Comparison of ENCODE assay signal across 25 mouse cellular contexts in the genomic region with DNA sequence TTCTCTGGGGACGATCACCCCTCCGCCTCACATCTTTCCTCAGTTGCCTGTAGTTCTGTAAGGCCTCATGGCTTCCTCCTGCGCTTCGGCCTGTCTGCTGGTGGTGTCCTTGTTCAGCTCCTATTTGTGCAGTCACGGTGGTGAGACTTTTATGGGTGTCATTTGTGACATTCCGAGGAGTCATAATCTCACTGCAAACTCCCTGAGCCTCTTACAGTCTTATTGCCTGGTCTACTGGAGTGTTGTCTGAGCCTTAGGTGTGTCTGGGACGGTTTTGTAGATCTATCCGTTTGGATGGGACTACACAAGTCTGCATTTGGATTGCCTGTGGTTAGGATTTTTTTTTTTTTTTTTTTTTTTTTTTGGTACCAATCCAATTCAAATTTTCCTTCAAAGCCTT. TPM values are rescaled to one million over a fixed set of nuclear protein-coding genes. Genes with fewer than 3 reads are reported as not detected.
DNase-seq lines count a peak whose midpoint lies in the region; ATAC-seq and TF ChIP-seq lines count a peak whose summit lies in the region.
"Had no signal": no experiment of that assay in that cellular context is flagged by ENCODE, and none has a peak within 500 bp of the region (broad histone marks: within the 10 kb centered on the region; RNA-seq: fewer than 3 reads in every experiment).

No protein-coding gene starts in this region.

- no peak for TF ChIP-seq CTCF in bone marrow macrophage, adult 2 months (IDR thresholded peaks at IDR 0.05; ENCODE audit: low read depth, low read length)
- no peak for TF ChIP-seq CTCF in olfactory bulb, adult 2 months (IDR thresholded peaks at IDR 0.05; ENCODE audit: insufficient read depth, low read depth, low read length)

- H3K4me1 ChIP-seq in midbrain, embryonic 11.5 days (ENCODE audit: control insufficient read depth, insufficient read depth, low read length) = no peaks in the 10 kb centered on the region
- no peaks in the 10 kb centered on the region for H3K4me1 ChIP-seq in midbrain, embryonic 16.5 days (ENCODE audit: control insufficient read depth, insufficient read depth, low read length)
- H3K4me1 ChIP-seq in bone marrow macrophage, adult 2 months (ENCODE audit: control insufficient read depth, insufficient read depth, low read length) = peaks cover 38% of the 10 kb centered on the region
- peaks cover 3% of the 10 kb centered on the region for H3K4me1 ChIP-seq in olfactory bulb, adult 2 months (ENCODE audit: control insufficient read depth, insufficient read depth, low read length)
- 0 out of 2 replicates have a peak, but pooled peaks cover 1% of the 10 kb centered on the region for H3K4me1 ChIP-seq in liver, embryonic 12.5 days
- H3K4me1 ChIP-seq: embryonic facial prominence, embryonic 10.5 days; embryonic facial prominence, embryonic 12.5 days; forebrain, embryonic 13.5 days; forebrain, embryonic 15.5 days had no signal

- H3K79me2 ChIP-seq in macrophage (ENCODE audit: inconsistent target) = peaks cover 53% of the 10 kb centered on the region; the same call in 1 of the 2 replicates

- no peak overlapping the region for H3K4me2 ChIP-seq in midbrain, embryonic 11.5 days
- H3K4me2 ChIP-seq in midbrain, embryonic 16.5 days (ENCODE audit: low read length) = no peak overlapping the region
- no peak overlapping the region for H3K4me2 ChIP-seq in liver, embryonic 12.5 days
- H3K4me2 ChIP-seq: embryonic facial prominence, embryonic 12.5 days; forebrain, embryonic 13.5 days; forebrain, embryonic 15.5 days had no signal

- no peak overlapping the region for H3K9ac ChIP-seq in midbrain, embryonic 11.5 days (ENCODE audit: low read length)
- no peak overlapping the region for H3K9ac ChIP-seq in midbrain, embryonic 16.5 days (ENCODE audit: low read depth, low read length)
- no peak overlapping the region for H3K9ac ChIP-seq in liver, embryonic 12.5 days
- H3K9ac ChIP-seq: embryonic facial prominence, embryonic 12.5 days; forebrain, embryonic 13.5 days; forebrain, embryonic 15.5 days; forebrain, postnatal 0 days had no signal

- no peaks in the 10 kb centered on the region for H3K9me3 ChIP-seq in midbrain, embryonic 11.5 days (ENCODE audit: control insufficient read depth, low read length)
- H3K9me3 ChIP-seq in midbrain, embryonic 16.5 days (replicated peaks; ENCODE audit: control insufficient read depth, low read length, poor library complexity, severe bottlenecking) = no peaks in the 10 kb centered on the region
- H3K9me3 ChIP-seq in liver, embryonic 12.5 days (replicated peaks) = no peaks in the 10 kb centered on the region
- H3K9me3 ChIP-seq: embryonic facial prominence, embryonic 10.5 days; embryonic facial prominence, embryonic 12.5 days; forebrain, embryonic 13.5 days; forebrain, embryonic 15.5 days; G1E had no signal

- 89% methylated on average over 8 of the region's 8 CpGs for WGBS in midbrain, embryonic 11.5 days
- 95% methylated on average over 8 of the region's 8 CpGs for WGBS in midbrain, embryonic 16.5 days
- WGBS in macrophage (ENCODE audit: missing documents) = 98% methylated on average over 8 of the region's 8 CpGs
- WGBS in olfactory bulb, adult 2 months = 91% methylated on average over 8 of the region's 8 CpGs
- 78% methylated on average over 8 of the region's 8 CpGs for whole genome bisulfite sequencing in liver, embryonic 12.5 days (ENCODE audit: insufficient replicate concordance)

- no peaks in the 10 kb centered on the region for H3K27me3 ChIP-seq in midbrain, embryonic 11.5 days (ENCODE audit: control insufficient read depth, insufficient read depth, low read length)
- no peaks in the 10 kb centered on the region for H3K27me3 ChIP-seq in midbrain, embryonic 16.5 days (ENCODE audit: control insufficient read depth, insufficient read depth, low read depth, low read length)
- no peaks in the 10 kb centered on the region for H3K27me3 ChIP-seq in liver, embryonic 12.5 days (replicated peaks)
- H3K27me3 ChIP-seq: embryonic facial prominence, embryonic 12.5 days; forebrain, embryonic 13.5 days; forebrain, embryonic 15.5 days; Patski had no signal

- H3K27ac ChIP-seq in midbrain, embryonic 11.5 days (ENCODE audit: low read depth, low read length) = no peak overlapping the region
- no peak overlapping the region for H3K27ac ChIP-seq in midbrain, embryonic 16.5 days (ENCODE audit: low read length)
- peak overlapping the region; percentile 88 for H3K27ac ChIP-seq in bone marrow macrophage, adult 2 months (ENCODE audit: insufficient read depth, low read depth, low read length)
- peak overlapping the region; percentile 66 for H3K27ac ChIP-seq in macrophage
- 0 out of 2 replicates have a peak overlapping the region, but pooled peaks have one; percentile 3 for H3K27ac ChIP-seq in olfactory bulb, adult 2 months (ENCODE audit: insufficient read depth, low read depth, low read length)
- H3K27ac ChIP-seq in liver, embryonic 12.5 days = no peak overlapping the region
- H3K27ac ChIP-seq: embryonic facial prominence, embryonic 10.5 days; embryonic facial prominence, embryonic 12.5 days; forebrain, embryonic 13.5 days; forebrain, embryonic 15.5 days had no signal

- ATAC-seq in midbrain, embryonic 11.5 days (ENCODE audit: low FRiP score) = no peak
- ATAC-seq in midbrain, embryonic 16.5 days = no peak
- ATAC-seq in liver, embryonic 12.5 days = no peak
- ATAC-seq: activated CD4-positive, CD25-positive, alpha-beta regulatory T cell, adult 4 months; forebrain, embryonic 13.5 days; forebrain, embryonic 15.5 days; forebrain, postnatal 0 days had no signal

- peak; percentile 35 for DNase-seq in midbrain, embryonic 11.5 days (ENCODE audit: low spot score, missing footprints)
- DNase-seq in right cerebral cortex, postnatal 10 days (ENCODE audit: low spot score in 2 of 2) = no peak
- no peak for DNase-seq in lung, postnatal 4 days
- DNase-seq: adrenal gland, adult 8-10 months; adrenal gland, postnatal 14 days; adrenal gland, postnatal 36 days; cerebellum, adult 11 months; cerebellum, adult 2 months; cerebellum, adult 9-10 months; cerebellum, postnatal 10 days; cerebellum, postnatal 25 days; forebrain, postnatal 0 days had no signal

- TF ChIP-seq POLR2A in bone marrow macrophage, adult 2 months (IDR thresholded peaks at IDR 0.05; ENCODE audit: borderline replicate concordance, low read depth, low read length) = no peak
- no peak for TF ChIP-seq POLR2A in olfactory bulb, adult 2 months (IDR thresholded peaks at IDR 0.05; ENCODE audit: insufficient read depth, low read depth, low read length)

- no peaks in the 10 kb centered on the region for H3K36me3 ChIP-seq in midbrain, embryonic 11.5 days (ENCODE audit: control insufficient read depth, insufficient read depth, low read length)
- peaks cover 6% of the 10 kb centered on the region; the same call in 1 of the 2 replicates for H3K36me3 ChIP-seq in midbrain, embryonic 16.5 days (ENCODE audit: control insufficient read depth, insufficient read depth, low read length)
- peaks cover 26% of the 10 kb centered on the region for H3K36me3 ChIP-seq in macrophage (ENCODE audit: inconsistent target)
- 0 out of 2 replicates have a peak, but pooled peaks cover 4% of the 10 kb centered on the region for H3K36me3 ChIP-seq in liver, embryonic 12.5 days

- H3K4me3 ChIP-seq in midbrain, embryonic 11.5 days (ENCODE audit: low read depth, low read length) = no peak overlapping the region
- no peak overlapping the region for H3K4me3 ChIP-seq in midbrain, embryonic 16.5 days (ENCODE audit: low read depth, low read length)
- no peak overlapping the region for H3K4me3 ChIP-seq in bone marrow macrophage, adult 2 months (ENCODE audit: insufficient read depth, low read length)
- H3K4me3 ChIP-seq in macrophage (ENCODE audit: inconsistent target) = no peak overlapping the region
- no peak overlapping the region for H3K4me3 ChIP-seq in olfactory bulb, adult 2 months (ENCODE audit: insufficient read depth, low read depth, low read length)
- no peak overlapping the region for H3K4me3 ChIP-seq in liver, embryonic 12.5 days
- H3K4me3 ChIP-seq: embryonic facial prominence, embryonic 10.5 days; embryonic facial prominence, embryonic 12.5 days; forebrain, embryonic 13.5 days; forebrain, embryonic 15.5 days had no signal

RNA-seq across cellular contexts. Expression of a gene that starts 8.9 kb away (rescaled TPM):
- 14.3 and 14.7 TPM in 2 replicates for polyA plus RNA-seq in midbrain, embryonic 11.5 days (2014; fragmentation: Nextera tagmentation; extraction: Ambion mirVana)
- polyA plus RNA-seq in midbrain, embryonic 16.5 days (2015; fragmentation: Nextera tagmentation; extraction: Ambion mirVana) = 12.6 and 12.7 TPM in 2 replicates
- 87.4 and 99.3 TPM in 2 replicates for polyA plus RNA-seq in bone marrow macrophage, adult 2 months (2012; ENCODE audit: insufficient read depth, insufficient read length, missing spikeins)
- 100 to 1,000 TPM in 22 of 26 experiments, 10 to 100 TPM in 4; 19.2 to 310 (median 194) TPM for total RNA-seq in macrophage (2018; cell fraction: chromatin; rRNA removed)
- total RNA-seq in macrophage (2018; cell fraction: cytosol; rRNA removed) = 100 to 1,000 TPM in 10 of 26 experiments, 10 to 100 TPM in 16; 26.4 to 197 (median 74.6) TPM
- 100 to 1,000 TPM in 21 of 26 experiments, 10 to 100 TPM in 5; 37.1 to 352 (median 156) TPM for total RNA-seq in macrophage (2018; cell fraction: nucleus; rRNA removed)
- polyA plus RNA-seq in macrophage (2018) = 80.9 to 133 TPM (median 112 TPM) in 3 replicates
- not detected in 2 replicates for polyA plus RNA-seq in olfactory bulb, adult 2 months (2012; ENCODE audit: insufficient read depth, insufficient read length, low replicate concordance, missing spikeins)
- 3.2 and 3.4 TPM in 2 replicates for polyA plus RNA-seq in liver, embryonic 12.5 days (2016; fragmentation: Nextera tagmentation; extraction: Ambion mirVana)

RNA-seq across cellular contexts. Expression of a gene that starts 18.1 kb away (rescaled TPM):
- polyA plus RNA-seq in midbrain, embryonic 11.5 days (2014; fragmentation: Nextera tagmentation; extraction: Ambion mirVana) = 0.57 and 0.82 TPM in 2 replicates
- 0.22 and 0.31 TPM in 2 replicates for polyA plus RNA-seq in midbrain, embryonic 16.5 days (2015; fragmentation: Nextera tagmentation; extraction: Ambion mirVana)
- polyA plus RNA-seq in bone marrow macrophage, adult 2 months (2012; ENCODE audit: insufficient read depth, insufficient read length, missing spikeins) = 120 and 122 TPM in 2 replicates
- total RNA-seq in macrophage (2018; cell fraction: chromatin; rRNA removed) = 100 to 1,000 TPM in 12 of 26 experiments, 10 to 100 TPM in 11, 1 to 10 TPM in 3; 4.4 to 225 (median 96.2) TPM
- 100 to 1,000 TPM in 25 of 26 experiments, 10 to 100 TPM in 1; 98.6 to 277 (median 172) TPM for total RNA-seq in macrophage (2018; cell fraction: cytosol; rRNA removed)
- total RNA-seq in macrophage (2018; cell fraction: nucleus; rRNA removed) = 100 to 1,000 TPM in 23 of 26 experiments, 10 to 100 TPM in 3; 18.3 to 575 (median 202) TPM
- polyA plus RNA-seq in macrophage (2018) = 99.7 to 173 TPM (median 110 TPM) in 3 replicates
- polyA plus RNA-seq in olfactory bulb, adult 2 months (2012; ENCODE audit: insufficient read depth, insufficient read length, low replicate concordance, missing spikeins) = not detected in 2 replicates
- polyA plus RNA-seq in liver, embryonic 12.5 days (2016; fragmentation: Nextera tagmentation; extraction: Ambion mirVana) = 1.7 and 2.2 TPM in 2 replicates
- polyA plus RNA-seq: C2C12, Patski had no signal

Comparison
In these comparisons a context has a peak if more than half of its experiments do, and no peak if none do; other contexts are left out.
1. H3K27ac ChIP-seq: peak in bone marrow macrophage, adult 2 months (single experiment), macrophage (single experiment) and olfactory bulb, adult 2 months (single experiment); none in midbrain, embryonic 11.5 days (single experiment), midbrain, embryonic 16.5 days (single experiment) and liver, embryonic 12.5 days (single experiment).
2. RNA of a gene that starts 18.1 kb away (polyA plus RNA-seq): 99.7 to 173 TPM in macrophage and 120 to 122 TPM in bone marrow macrophage, adult 2 months; 1.7 to 2.2 TPM in liver, embryonic 12.5 days, 0.57 to 0.82 TPM in midbrain, embryonic 11.5 days, 0.22 to 0.31 TPM in midbrain, embryonic 16.5 days and not detected in olfactory bulb, adult 2 months; every median in the first group is over 10 times any median in the second.